Mouse (Mus musculus) embryonic facial prominence, embryonic 14.5 days (tissue): ENCODE measurements around the gene Ep400. TPM values are rescaled to one million over a fixed set of nuclear protein-coding genes. Genes with fewer than 3 reads are reported as not detected.
"Not testable (repeated sequence)": the region's sequence is repeated elsewhere in the genome, so short reads cannot be mapped to it uniquely, and the experiment has no call there.

ENCODE experiments used
- ATAC-seq: fragments of 200-750 bp; cut with Nextera tagmentation; 2 replicates; pipeline ENCODE4 v1.8.0; 2017; ENCODE audit warnings: low read depth, moderate number of reproducible peaks, moderate TSS enrichment
- DNase-seq: peaks from one replicate; pipeline ENCODE4 v3.0.0-alpha.2; 2015; ENCODE audit warnings: low spot score
- H3K27ac ChIP-seq: fragments of 300-500 bp; sonication (generic); replicated peaks from 2 replicates; pipeline ENCODE4 v1.5.1; 2014; ENCODE audit warnings: low read depth, mild to moderate bottlenecking, low read length, moderate library complexity
- H3K27me3 ChIP-seq: fragments of 300-500 bp; sonication (generic); replicated peaks from 2 replicates; pipeline ENCODE4 v1.6.1; 2014; ENCODE audit warnings: low read length; ENCODE audit not compliant: control insufficient read depth, insufficient read depth
- H3K36me3 ChIP-seq: fragments of 300-500 bp; sonication (generic); 2 replicates; pipeline ENCODE4 v1.6.1; 2014; ENCODE audit warnings: low read length, mixed read lengths; ENCODE audit not compliant: control insufficient read depth, insufficient read depth
- H3K4me1 ChIP-seq: fragments of 300-500 bp; sonication (generic); 2 replicates; pipeline ENCODE4 v1.6.1; 2014; ENCODE audit warnings: antibody characterized with exemption, low read length; ENCODE audit not compliant: control insufficient read depth, insufficient read depth
- H3K4me2 ChIP-seq: fragments of 300-500 bp; sonication (generic); 2 replicates; pipeline ENCODE4 v1.6.1; 2014; ENCODE audit warnings: low read depth, mild to moderate bottlenecking, low read length, moderate library complexity, mixed read lengths
- H3K4me3 ChIP-seq: fragments of 300-500 bp; sonication (generic); 2 replicates; pipeline ENCODE4 v1.5.1; 2014; ENCODE audit warnings: low read depth, mild to moderate bottlenecking, low read length
- H3K9ac ChIP-seq: fragments of 300-500 bp; sonication (generic); 2 replicates; pipeline ENCODE4 v1.6.1; 2014; ENCODE audit warnings: low read depth, mild to moderate bottlenecking, low read length, moderate library complexity, mixed read lengths
- H3K9me3 ChIP-seq: fragments of 300-500 bp; sonication (generic); 2 replicates; pipeline ENCODE4 v1.6.1; 2016; ENCODE audit warnings: low read length; ENCODE audit not compliant: control insufficient read depth
- WGBS: fragments of 180-500 bp; shearing (Covaris S2); extraction: QIAGEN DNeasy Blood & Tissue Kit; methylation state at CpG from one replicate; pipeline ENCODE4 v1.1.7; 2014; 5-methylcytosine and 5-hydroxymethylcytosine counted together
- polyA plus RNA-seq: library from polyadenylated mRNA; unstranded; fragments of >200 nt; fragmentation: Nextera tagmentation; extraction: Ambion mirVana; gene quantifications from 2 replicates; pipeline ENCODE4 v1.2.1, GENCODE M21; 2014

Gene Ep400
- polyA plus RNA-seq, 1 experiment from 2014 or later, result 35.6 TPM

DNA sequence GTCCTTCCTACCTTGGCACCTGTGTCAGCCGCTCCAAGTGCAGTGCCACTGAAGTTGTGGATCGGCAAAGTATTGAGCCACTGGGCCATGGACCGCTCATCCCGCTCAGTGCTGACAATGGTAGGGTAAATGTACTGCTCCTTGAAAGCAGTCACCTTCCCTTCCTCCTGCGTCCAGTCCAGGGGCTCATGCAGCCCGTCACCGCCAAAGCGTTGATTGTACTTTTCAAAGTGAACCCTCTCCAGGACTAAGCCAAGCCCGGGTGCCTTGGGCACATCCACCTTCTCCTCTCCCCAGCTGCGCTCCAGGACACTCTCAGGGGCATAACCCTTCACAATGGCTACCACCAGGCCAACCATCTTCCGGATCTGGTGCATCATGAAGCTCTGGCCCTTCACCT is 4.0 kb upstream of the Ep400 start:
- 95% methylated on average over 10 of the region's 11 CpGs for WGBS
- H3K27me3 ChIP-seq, result no peaks in the 10 kb centered on the region
- H3K4me2 ChIP-seq, result no peak overlapping the region
- no peak for ATAC-seq
- H3K27ac ChIP-seq, result no peak overlapping the region
- DNase-seq, result no peak
- H3K4me1 ChIP-seq, result peaks cover 5% of the 10 kb centered on the region; the same call in 1 of the 2 replicates
- peaks cover 54% of the 10 kb centered on the region for H3K36me3 ChIP-seq
- 0 out of 2 replicates have a peak overlapping the region, but pooled peaks have one; percentile 8 for H3K9ac ChIP-seq
- H3K4me3 ChIP-seq, result no peak overlapping the region
- no peaks in the 10 kb centered on the region for H3K9me3 ChIP-seq

DNA sequence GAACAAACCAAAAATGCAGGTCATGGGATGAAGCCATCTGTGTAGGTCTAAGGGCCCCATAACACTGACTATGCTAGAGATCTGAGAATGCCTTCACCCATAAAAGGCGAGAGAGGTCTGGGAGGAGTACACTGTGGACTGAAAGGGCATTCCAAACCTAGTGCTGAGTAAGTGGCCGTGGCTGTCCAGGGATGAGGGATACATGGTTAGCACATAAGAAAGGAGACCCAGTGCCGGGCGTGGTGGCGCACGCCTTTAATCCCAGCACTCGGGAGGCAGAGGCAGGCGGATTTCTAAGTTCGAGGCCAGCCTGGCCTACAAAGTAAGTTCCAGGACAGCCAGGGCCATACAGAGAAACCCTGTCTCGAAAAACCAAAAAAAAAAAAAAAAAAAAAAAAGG is 2.4 kb upstream of the Ep400 start:
- H3K4me1 ChIP-seq, result peaks cover 12% of the 10 kb centered on the region
- ATAC-seq, H3K9ac ChIP-seq, DNase-seq, H3K4me2 ChIP-seq, H3K4me3 ChIP-seq, H3K9me3 ChIP-seq, H3K27ac ChIP-seq, H3K27me3 ChIP-seq: not testable (repeated sequence)
- H3K36me3 ChIP-seq, result peaks cover 54% of the 10 kb centered on the region
- WGBS, result 95% methylated on average over 9 of the region's 10 CpGs

DNA sequence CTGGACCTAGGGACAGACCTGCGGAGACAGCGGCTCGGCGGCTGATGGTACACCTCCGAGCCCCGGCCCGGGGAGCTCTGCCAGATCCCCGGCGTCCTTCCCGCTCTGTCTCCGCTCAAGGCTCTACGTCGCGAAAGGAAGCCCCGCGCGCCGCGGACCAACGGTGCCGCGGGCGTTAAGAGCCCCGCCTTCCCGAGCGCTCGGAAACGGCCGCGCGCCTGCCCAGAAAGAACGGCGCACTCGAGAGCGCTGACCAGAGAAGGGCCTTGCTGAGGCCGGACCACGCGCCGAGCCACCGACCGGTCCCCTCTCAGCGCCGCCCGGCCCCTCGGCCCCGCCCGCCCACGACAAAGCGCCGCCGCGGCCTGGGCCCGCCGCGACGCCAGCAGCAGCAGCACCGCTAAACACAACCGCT is 479 bp downstream of the Ep400 start:
- H3K27ac ChIP-seq, result peak overlapping the region; percentile 97
- peaks cover 29% of the 10 kb centered on the region for H3K36me3 ChIP-seq
- DNase-seq (peak; percentile 53), ATAC-seq (peak; percentile 45)
- peak overlapping the region; percentile 92 for H3K9ac ChIP-seq
- peaks cover 12% of the 10 kb centered on the region for H3K4me1 ChIP-seq
- no peaks in the 10 kb centered on the region for H3K27me3 ChIP-seq
- WGBS, result 0% methylated on average over 28 of the region's 58 CpGs
- peak overlapping the region; percentile 95 for H3K4me3 ChIP-seq
- H3K4me2 ChIP-seq, result peak overlapping the region; percentile 70
- no peaks in the 10 kb centered on the region for H3K9me3 ChIP-seq

- Histone ChIP-seq H3K4me2 (peak overlapping the region; percentile 70), H3K27me3 (no peaks in the 10 kb centered on the region), H3K4me3 (peak overlapping the region; percentile 95), H3K27ac (no peak overlapping the region), H3K9ac (peak overlapping the region; percentile 92), H3K36me3 (peaks cover 22% of the 10 kb centered on the region), H3K9me3 (no peaks in the 10 kb centered on the region), H3K4me1 (peaks cover 12% of the 10 kb centered on the region)
- ATAC-seq (no peak), DNase-seq (no peak)
- 62% methylated on average over 4 of the region's 4 CpGs for WGBS
Observed at GRCm38 (mm10) chr5:110769272-110769671, 1.2 kb downstream of the Ep400 start.

- Histone ChIP-seq H3K27ac (no peak overlapping the region), H3K4me3 (no peak overlapping the region), H3K9me3 (no peaks in the 10 kb centered on the region), H3K9ac (no peak overlapping the region), H3K4me1 (peaks cover 5% of the 10 kb centered on the region; the same call in 1 of the 2 replicates), H3K27me3 (no peaks in the 10 kb centered on the region), H3K36me3 (peaks cover 8% of the 10 kb centered on the region; the same call in 1 of the 2 replicates), H3K4me2 (no peak overlapping the region)
- ATAC-seq (no peak), DNase-seq (no peak)
- 94% methylated on average over 8 of the region's 8 CpGs for WGBS
Observed at GRCm38 (mm10) chr5:110763890-110764289, 6.6 kb downstream of the Ep400 start.

DNA sequence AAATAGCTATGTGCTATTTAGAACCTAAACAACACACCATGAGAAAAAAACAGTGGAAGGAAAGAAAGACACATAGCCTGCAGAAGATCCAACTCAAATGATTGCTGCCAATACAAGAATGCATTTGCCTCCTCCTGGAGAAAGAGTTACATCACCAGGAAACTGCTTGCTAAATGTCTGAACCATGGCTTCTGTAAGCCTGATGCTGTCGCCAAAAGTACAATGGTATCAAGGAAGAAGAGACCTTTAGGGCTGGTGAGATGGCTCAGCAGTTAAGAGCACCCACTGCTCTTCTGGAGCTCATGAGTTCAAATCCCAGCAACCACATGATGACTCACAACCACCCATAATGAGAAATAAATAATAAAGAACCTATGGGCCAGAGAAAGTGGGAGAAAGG is 25.5 kb downstream of the Ep400 start:
- WGBS, result 94% methylated on average over 1 of the region's 1 CpGs
- ATAC-seq, result no peak
- Histone ChIP-seq H3K27ac (no peak overlapping the region), H3K9ac (no peak overlapping the region), H3K4me1 (no peaks in the 10 kb centered on the region), H3K36me3 (peaks cover 27% of the 10 kb centered on the region), H3K4me3 (no peak overlapping the region), H3K9me3 (no peaks in the 10 kb centered on the region), H3K27me3 (no peaks in the 10 kb centered on the region), H3K4me2 (no peak overlapping the region)
- no peak for DNase-seq

GRCm38 (mm10) chr5:110739496-110740275 is 30.8 kb downstream of the Ep400 start:
- H3K36me3 ChIP-seq, result peaks cover 63% of the 10 kb centered on the region
- no peak overlapping the region for H3K4me2 ChIP-seq
- H3K4me1 ChIP-seq, result no peaks in the 10 kb centered on the region
- no peaks in the 10 kb centered on the region for H3K9me3 ChIP-seq
- no peak overlapping the region for H3K27ac ChIP-seq
- no peak overlapping the region for H3K9ac ChIP-seq
- WGBS, result 91% methylated on average over 7 of the region's 7 CpGs
- DNase-seq, result no peak
- ATAC-seq, result no peak
- H3K27me3 ChIP-seq, result no peaks in the 10 kb centered on the region
- no peak overlapping the region for H3K4me3 ChIP-seq

GRCm38 (mm10) chr5:110735606-110736005 is 34.9 kb downstream of the Ep400 start:
- no peak for ATAC-seq
- H3K27me3 ChIP-seq, result no peaks in the 10 kb centered on the region
- H3K9me3 ChIP-seq, result no peaks in the 10 kb centered on the region
- H3K27ac ChIP-seq, result no peak overlapping the region
- no peak overlapping the region for H3K4me3 ChIP-seq
- peaks cover 89% of the 10 kb centered on the region for H3K36me3 ChIP-seq
- H3K4me2 ChIP-seq, result no peak overlapping the region
- WGBS, result 85% methylated on average over 1 of the region's 1 CpGs
- no peaks in the 10 kb centered on the region for H3K4me1 ChIP-seq
- no peak for DNase-seq
- H3K9ac ChIP-seq, result no peak overlapping the region
